Mouse (Mus musculus): Measurements from ENCODE around the gene Cerk.
A peak's percentile ranks its signal among the peaks of the same experiment; 100 is the strongest.
"Not testable (repeated sequence)": the region's sequence is repeated elsewhere in the genome, so short reads cannot be mapped to it uniquely, and the experiment has no call there.

The Cerk gene

DNA sequence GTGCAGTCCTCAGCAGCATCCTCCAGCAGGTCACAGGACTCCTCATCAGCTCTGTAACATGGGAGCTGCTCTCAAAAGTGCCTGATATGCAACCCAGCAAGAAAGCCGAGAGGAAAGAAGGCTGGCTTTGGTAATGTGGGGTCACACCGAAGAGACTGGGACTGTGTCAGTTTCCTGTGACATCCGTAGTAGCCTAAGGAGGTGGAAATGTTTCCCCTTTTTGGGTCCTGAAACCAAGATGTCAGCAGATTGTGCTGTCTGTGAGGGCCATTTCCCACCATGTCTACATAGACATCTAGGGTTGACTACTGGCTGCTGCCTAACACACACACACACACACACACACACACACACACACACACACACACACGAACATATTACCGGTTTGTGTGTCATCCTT lies 26.3 kb upstream of the Cerk start:
- not testable (repeated sequence) for DNase-seq (ENCODE audit: low read depth, low spot score)

DNA sequence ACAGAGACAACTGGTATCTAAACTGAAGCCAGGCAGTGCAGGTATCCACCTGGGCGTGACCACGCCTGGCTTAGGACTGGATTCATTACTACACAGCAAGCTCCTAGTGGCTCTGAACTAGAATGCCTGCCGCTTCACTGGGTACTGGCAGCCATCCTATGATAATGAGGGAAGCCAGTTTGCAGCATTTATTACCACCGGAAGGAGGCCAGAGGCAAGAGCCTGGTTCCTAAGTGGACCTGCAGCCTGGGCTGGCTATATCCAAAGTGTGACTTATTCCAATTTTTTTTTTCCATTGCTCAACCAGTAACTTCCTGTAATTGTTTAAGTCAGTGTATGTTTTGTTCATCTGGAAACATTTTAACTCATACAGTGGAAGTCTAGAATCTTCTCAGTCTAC lies 20.4 kb upstream of the Cerk start:
- DNase-seq (ENCODE audit: low read depth, low spot score), result no peak

DNA sequence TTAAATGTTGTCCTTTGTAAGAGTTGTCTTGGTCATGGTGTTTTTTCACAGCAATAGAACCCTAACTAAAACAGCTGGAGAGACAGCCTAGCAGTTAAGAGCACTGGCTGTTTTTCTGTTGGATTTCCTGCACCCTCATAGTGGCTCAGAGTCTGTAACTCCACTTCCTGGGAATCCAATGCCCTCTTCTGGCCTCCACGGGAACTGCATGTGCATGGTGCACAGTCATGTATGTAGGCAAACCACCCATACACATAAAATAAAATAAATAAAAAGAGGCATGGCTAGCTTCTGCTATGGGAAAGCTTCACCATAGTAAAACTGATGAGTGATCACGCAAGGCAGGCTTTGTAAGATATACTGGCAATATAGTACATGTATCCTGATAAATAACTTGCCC lies 19.4 kb upstream of the Cerk start:
- peak; percentile 52 for DNase-seq (ENCODE audit: low read depth, low spot score)

- no peak for DNase-seq (ENCODE audit: low read depth, low spot score)
Measured at GRCm38 (mm10) chr15:86203942-86204561, 18.1 kb upstream of the Cerk start.

DNA sequence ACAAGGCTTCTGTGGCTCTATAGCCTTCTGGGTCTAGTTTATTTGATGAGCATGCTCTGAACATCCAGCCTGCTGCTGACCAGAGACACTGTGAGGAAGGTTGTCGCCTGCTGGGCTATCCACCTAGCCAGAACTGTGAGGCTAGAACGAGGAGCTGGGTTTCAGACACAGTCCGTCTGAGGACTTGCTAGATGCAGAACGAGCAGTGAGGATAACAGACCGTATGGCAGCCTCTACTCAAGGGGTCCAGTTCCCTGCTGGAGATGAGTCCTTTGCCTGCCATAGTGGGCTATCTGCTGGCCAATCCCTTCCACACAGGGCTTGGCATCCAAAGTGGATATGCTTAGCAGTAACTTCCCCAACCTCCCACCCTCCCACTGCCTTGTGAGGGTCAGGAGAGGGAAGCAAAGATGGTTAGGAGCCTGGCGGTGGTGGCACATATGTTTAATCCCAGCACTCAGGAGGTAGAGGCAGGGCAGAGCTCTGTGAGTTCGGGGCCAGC lies 17.4 kb upstream of the Cerk start:
- DNase-seq (ENCODE audit: low read depth, low spot score), result no peak

DNA sequence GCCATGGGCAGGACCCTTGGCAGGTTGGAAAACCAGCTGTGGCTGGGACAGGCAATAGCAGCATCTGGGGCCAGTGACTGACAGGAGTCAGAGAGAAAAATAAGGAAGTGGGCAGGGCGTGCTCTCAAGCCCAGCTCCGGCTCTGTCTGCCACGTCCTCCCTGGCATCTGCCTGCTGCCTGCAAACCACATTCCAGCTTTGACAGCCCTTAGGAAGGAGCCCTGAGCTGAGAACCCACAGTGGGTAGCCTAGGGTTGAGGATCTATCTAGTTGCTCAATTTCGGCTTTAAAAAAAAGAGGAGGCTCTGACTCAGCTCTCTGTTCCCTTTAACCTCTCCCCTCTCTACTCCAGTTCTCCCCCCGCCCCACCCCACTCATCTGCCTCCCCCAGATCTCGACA lies 16.7 kb upstream of the Cerk start:
- DNase-seq (ENCODE audit: low read depth, low spot score), result no peak

- DNase-seq (ENCODE audit: low read depth, low spot score), result no peak
Measured at GRCm38 (mm10) chr15:86201696-86202330, 15.9 kb upstream of the Cerk start.

GRCm38 (mm10) chr15:86201095-86201494 lies 15.2 kb upstream of the Cerk start:
- no peak for DNase-seq (ENCODE audit: low read depth, low spot score)

DNA sequence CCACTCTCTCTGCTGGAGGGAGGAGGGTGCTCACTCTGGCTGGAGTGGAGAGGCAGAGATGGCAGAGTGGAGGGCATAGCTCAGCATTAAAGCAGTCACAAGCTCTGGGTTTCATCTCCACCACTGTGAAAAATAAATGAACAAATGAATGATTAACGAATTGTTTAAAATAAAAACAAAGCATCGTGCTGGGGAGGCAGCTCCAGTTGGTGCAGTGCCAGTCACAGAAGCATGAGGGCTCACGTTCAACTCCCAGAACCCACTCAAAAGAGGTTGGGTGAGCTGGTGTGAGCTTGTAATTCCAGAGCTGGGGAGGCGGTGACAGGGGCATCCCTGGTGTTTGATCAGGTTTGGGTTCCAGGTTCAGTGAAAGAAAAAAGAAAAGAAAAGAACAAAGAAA lies 14.2 kb upstream of the Cerk start:
- no peak for DNase-seq (ENCODE audit: low read depth, low spot score)

DNA sequence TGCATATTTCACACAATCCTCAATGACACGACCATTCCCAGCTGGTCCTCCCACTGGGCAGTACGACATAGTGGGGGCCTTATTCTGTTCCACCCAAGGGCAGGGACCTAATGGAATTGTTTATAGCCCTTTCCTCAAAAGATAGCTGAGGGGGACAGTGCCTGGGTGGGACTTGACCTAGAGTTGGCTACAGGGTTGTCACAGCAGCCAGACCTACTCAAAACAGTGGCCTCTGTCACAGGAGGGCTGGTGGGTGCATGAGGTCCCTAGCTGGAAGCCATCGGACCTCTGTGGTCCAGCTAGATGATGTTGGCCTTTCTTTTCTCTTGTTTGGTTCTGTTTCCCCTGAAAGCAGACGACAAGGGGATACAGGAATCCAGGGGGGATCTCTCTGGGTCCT lies 13.5 kb upstream of the Cerk start:
- no peak for DNase-seq (ENCODE audit: low read depth, low spot score)

- no peak for DNase-seq (ENCODE audit: low read depth, low spot score)
Measured at GRCm38 (mm10) chr15:86199052-86199451, 13.1 kb upstream of the Cerk start.

DNA sequence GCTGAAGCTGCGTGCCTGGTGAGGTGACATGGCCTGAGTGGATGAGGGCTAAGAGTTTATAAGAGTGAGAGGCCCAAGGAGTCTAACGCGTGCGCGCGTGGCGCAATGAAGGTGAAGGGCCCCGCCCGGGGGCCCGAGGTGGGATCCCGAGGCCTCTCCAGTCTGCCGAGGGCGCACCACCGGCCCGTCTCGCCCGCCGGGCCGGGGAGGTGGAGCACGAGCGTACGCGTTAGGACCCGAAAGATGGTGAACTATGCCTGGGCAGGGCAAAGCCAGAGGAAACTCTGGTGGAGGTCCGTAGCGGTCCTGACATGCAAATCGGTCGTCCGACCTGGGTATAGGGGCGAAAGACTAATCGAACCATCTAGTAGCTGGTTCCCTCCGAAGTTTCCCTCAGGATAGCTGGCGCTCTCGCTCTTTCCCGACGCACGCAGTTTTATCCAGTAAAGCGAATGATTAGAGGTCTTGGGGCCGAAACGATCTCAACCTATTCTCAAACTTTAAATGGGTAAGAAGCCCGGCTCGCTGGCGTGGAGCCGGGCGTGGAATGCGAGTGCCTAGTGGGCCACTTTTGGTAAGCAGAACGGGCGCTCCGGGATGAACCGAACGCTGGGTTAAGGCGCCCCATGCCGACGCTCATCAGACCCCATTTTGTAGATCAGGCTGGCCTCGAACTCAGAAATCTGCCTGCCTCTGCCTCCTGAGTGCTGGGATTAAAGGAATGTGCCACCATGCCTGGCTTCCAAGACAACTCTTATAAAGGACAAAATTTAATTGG lies 8.9 kb upstream of the Cerk start:
- not testable (repeated sequence) for DNase-seq (ENCODE audit: low read depth, low spot score)

GRCm38 (mm10) chr15:86191933-86192332 lies 6.0 kb upstream of the Cerk start:
- DNase-seq (ENCODE audit: low read depth, low spot score), result no peak

- no peak for DNase-seq (ENCODE audit: low read depth, low spot score)
Measured at GRCm38 (mm10) chr15:86191505-86191904, 5.6 kb upstream of the Cerk start.

DNA sequence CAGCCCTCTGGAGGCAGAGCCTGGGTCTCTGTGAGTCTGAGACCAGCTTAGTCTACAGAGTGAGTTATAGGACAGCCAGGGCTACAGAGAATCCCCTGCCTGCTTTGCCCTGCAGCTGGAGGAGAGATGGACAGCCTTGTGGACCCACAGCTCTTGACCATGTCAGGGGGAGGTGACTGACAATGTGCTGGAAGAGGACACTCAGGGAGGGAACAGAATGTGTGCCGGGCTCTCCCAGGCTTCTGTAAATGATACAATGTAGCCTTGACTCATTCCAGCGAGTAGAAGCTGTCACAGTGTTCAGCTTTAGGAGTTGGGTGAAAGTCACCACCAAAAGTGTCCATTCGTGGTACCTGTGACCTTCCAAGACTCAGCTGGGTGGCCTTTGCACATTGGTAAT lies 4.4 kb upstream of the Cerk start:
- no peak for DNase-seq (ENCODE audit: low read depth, low spot score)

- DNase-seq (ENCODE audit: low read depth, low spot score), result no peak
Measured at GRCm38 (mm10) chr15:86188746-86189470, 3.0 kb upstream of the Cerk start.

DNA sequence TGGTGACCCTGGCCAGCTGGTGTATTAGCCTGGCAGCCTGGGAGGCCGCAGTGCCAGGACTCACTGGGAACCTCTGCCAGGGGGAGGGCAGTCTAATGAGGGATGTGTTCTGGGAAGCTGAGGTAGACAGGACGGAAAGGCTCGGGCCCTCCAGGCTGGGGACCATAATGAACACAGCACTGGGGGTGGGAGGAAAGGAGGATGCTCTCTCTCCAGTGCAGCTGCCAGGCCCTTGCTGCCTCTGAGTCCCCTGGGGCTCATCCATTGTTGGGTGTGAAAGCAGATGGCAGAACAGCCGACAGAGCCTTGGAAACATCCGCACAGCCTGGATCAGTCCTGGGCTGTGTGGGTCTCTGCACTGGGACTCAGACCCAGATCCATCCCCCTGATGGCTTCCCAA lies 2.2 kb upstream of the Cerk start:
- DNase-seq (ENCODE audit: low read depth, low spot score), result peak; percentile 68

DNA sequence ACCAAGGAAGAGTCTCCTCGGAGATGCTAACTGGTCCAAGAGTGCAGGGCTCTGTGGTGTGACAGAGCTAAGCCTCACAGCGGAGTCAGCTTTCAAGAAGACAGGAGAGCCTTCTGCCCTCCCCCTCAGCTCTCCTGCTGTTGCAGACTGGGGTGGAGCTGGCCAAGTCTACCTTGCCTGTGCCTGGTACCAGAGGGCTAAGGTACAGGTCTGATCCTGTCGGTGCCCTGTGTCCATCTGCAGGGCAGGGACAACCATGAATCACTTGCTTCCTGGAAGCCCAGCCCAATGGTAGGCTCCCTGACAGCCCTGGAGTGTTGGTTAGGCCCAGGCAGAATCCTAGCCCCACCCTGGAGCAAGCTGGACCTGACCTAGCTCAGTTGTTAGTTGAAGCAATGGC lies 745 bp upstream of the Cerk start:
- DNase-seq (ENCODE audit: low read depth, low spot score), result no peak

DNA sequence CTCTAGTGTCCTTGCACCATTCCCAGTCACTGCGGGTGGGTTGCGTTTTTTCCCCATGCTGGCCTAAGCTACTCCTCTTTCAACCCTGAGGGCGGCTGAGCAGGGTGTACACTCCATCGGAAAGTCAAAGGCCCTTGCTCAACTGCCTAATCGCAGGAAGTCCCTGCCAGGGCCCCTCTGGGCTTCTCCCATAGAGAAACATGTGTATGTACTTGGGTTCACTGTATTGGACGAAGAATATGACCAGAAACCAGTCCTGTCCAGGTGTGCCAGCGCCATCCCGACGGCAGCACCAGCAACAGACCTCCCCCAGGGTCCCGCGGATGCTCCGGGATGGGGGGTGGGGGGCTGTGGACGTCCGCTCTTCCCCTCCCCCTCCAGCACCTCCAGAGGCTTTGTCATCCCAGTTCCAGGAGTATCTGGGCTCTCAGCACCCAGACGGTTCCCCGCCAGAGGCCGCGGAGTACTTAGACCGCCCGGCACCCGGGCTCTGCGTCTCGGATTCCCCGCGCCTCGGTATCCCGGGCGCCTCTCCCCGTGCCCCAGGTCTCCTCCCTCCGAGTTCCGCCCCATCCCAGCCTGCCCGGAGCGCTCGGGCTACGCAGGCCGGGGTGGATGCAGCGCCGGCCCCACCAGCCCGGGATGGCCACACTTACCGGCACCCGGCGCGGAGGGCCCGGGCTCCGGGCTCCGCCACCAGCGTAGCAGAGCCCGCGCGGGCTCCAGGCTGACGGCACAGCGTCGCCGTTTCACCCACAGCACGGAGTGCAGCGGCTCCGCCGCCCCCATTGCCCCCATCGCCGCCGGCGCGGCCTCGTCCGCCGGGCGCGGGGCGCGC lies 871 bp downstream of the Cerk start:
- peak; percentile 48 for DNase-seq (ENCODE audit: low read depth, low spot score)

DNA sequence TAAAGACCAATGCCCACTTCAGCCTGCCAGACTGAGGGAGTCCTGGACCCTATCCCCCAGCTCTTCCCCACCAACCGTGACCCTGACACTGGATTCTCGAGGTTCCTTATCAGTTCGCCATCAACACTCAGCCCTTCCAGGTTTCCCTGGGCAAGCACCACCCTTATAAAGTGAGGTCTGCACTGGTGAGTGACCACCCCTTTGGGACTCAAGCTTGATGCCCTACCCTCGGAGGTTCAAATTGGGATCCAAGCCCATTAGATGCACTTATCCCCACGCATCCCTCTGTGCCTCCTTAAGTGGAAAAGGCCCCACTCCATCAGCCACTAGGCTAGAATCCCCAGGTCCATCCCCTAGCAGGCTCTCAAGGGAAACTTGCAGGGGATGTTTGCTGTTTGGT lies 1.9 kb downstream of the Cerk start:
- DNase-seq (ENCODE audit: low read depth, low spot score), result no peak

DNA sequence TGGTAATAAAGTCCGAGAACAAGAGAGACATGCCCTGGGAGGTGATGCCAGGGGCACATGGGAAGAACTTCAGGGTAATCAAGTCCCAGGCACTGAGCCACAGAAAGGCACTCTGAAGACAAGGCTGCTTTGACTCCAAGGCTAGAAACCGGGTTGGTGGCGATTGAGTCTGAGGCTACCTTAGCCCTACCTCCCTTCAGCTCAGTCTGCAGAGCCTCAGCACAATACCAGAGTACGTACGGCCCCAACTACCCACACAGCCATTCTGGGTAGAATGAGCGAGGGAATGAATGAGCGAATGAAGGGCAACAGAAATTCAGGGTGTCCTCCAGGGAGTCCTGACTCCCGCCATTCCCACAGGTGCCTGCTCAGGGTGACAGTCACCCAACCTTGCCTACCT lies 2.5 kb downstream of the Cerk start:
- no peak for DNase-seq (ENCODE audit: low read depth, low spot score)
